Mouse (Mus musculus) embryo, embryonic 10 days (tissue): ENCODE results near the gene Nr1i2.
A peak's percentile ranks its signal among the peaks of the same experiment; 100 is the strongest.
"Not testable (repeated sequence)": the region's sequence is repeated elsewhere in the genome, so short reads cannot be mapped to it uniquely, and the experiment has no call there.

Experiments
- DNase-seq: peaks from one replicate; pipeline ENCODE4 v3.0.0-alpha.2; 2015; ENCODE audit warnings: low spot score

Gene Nr1i2

GRCm38 (mm10) chr16:38287357-38287756 is 7.3 kb downstream of the Nr1i2 start:
- DNase-seq, result no peak

DNA sequence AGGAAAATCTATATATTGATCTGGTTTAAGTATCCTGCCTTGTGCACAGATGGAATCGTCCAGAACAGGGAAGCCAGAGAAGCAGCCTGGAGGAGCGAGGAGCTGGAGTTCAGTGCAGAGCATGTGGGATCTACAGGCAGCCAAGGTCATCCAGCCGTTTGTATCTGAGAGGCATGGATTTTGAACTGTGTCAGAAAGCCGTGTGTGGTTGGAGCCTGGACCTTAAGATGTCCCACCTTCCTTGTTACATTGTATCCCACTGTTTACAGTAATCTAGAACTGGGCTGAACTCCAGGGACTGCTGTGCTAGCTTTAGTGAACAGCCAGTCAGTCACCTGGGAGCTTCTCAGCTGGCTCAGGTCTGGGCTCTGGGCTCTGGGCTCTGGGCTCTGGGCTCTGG is 8.1 kb downstream of the Nr1i2 start:
- DNase-seq, result no peak

- no peak for DNase-seq
These were observed 8.8 kb downstream of the Nr1i2 start for GRCm38 (mm10) chr16:38285801-38286200.

- DNase-seq, result peak; percentile 26
These were observed 11.3 kb downstream of the Nr1i2 start for GRCm38 (mm10) chr16:38283300-38283699.

- no peak for DNase-seq
These were observed 12.0 kb downstream of the Nr1i2 start for GRCm38 (mm10) chr16:38282559-38283160.

- no peak for DNase-seq
These were observed 13.7 kb downstream of the Nr1i2 start for GRCm38 (mm10) chr16:38280951-38281350.

- no peak for DNase-seq
These were observed 14.8 kb downstream of the Nr1i2 start for GRCm38 (mm10) chr16:38279794-38280193.

- no peak for DNase-seq
These were observed 19.9 kb downstream of the Nr1i2 start for GRCm38 (mm10) chr16:38274737-38275136.

- no peak for DNase-seq
These were observed 22.1 kb downstream of the Nr1i2 start for GRCm38 (mm10) chr16:38272483-38272882.

- DNase-seq, result no peak
These were observed 23.0 kb downstream of the Nr1i2 start for GRCm38 (mm10) chr16:38271601-38272000.

DNA sequence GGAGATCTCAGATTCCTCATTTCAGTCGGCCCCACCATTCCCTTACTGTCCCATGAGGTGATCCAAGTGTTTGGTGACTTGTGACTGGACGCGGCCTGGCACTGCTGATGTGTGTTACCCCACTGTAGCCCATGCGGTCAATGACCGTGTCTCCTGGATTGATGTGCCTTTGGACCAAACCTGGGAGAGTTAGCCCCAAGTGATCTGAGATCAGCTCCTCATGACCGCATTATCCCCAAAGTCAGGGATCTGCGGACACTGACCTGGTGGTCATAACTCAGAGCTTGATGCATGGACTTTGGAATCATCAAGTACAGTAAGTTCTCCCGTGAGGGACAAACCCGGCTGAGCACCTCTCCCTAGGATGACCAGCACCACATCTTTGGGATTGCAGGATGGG is 38.7 kb downstream of the Nr1i2 start:
- DNase-seq, result no peak

DNA sequence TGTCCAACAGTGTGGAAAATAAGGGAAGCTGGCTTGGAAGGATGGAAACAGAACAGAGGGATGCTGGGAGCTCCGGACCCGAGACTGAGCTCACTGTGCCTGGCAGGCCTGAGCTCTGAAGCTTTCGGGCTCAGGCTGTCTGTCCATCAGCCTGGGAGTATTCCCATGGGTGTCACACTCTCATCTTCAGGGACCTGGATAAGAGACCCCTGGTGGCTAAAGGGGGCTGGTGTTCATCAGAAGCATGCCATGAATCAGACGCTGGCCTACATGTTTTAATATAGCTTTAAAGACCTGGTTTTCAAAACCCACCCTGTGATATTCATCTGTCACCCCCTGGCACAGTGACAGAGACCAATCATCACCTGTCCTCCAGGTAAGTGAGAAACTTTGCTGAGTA is 39.5 kb downstream of the Nr1i2 start:
- no peak for DNase-seq

GRCm38 (mm10) chr16:38254001-38254400 is 40.6 kb downstream of the Nr1i2 start:
- no peak for DNase-seq

DNA sequence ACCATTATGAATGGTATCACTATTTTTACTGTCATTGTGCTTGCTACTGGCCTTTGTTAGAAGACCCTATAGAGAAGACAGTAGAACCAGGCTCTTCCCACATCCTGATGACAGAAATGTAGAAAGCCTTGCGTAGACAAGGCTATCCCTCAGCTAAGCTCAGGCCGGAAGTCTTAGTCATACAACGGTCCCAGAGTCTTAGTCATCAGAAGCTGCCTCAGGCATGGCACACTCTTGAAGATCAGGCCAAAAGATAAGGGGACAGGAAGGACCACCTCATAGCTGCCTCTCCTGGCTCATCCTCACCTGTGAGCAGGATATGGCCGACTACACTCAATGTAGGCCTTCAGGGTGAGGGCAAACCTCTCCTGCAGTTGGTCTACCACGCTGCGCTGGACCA is 44.2 kb downstream of the Nr1i2 start:
- no peak for DNase-seq

GRCm38 (mm10) chr16:38248331-38248961 is 46.2 kb downstream of the Nr1i2 start:
- DNase-seq, result peak; percentile 29

DNA sequence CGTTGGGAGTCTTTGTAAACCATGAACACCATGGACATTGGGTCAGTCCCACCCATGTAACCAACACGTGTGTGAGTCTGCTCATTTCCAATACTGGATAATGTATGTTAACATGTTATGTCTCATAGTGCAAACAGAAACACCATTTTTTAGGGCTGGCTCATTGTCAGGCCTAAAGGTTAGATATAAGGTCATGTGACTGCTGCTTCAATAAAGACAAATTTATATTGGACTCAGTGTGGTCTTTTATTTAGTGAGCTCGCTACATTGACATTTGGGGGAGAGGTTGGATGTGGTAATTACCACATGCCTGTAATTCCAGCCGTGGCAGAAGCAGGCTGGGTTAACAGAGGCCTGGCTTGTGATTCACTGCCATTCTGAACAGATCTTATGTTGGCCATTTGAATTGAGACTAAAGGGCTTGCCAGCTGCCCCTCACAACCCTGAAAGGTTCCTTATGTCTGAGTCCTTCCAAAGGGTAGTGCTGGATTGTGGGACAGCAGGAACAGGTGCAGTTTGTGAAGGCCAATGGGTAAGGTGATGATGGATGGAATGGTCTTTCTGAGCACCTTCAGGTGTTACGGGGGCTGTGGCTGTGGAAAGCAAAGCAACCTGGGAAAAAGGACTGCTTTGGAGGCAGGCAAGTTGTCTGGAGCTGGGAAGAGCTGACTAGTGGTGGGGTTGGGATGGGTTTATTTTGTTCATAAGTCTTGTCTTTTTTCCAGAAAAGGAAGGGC is 48.6 kb downstream of the Nr1i2 start:
- DNase-seq, result no peak

- DNase-seq, result no peak
These were observed 49.2 kb downstream of the Nr1i2 start for GRCm38 (mm10) chr16:38245379-38245778.

- DNase-seq, result no peak
These were observed 50.5 kb downstream of the Nr1i2 start for GRCm38 (mm10) chr16:38244111-38244510.

- no peak for DNase-seq
These were observed 54.5 kb downstream of the Nr1i2 start for GRCm38 (mm10) chr16:38240167-38240566.

DNA sequence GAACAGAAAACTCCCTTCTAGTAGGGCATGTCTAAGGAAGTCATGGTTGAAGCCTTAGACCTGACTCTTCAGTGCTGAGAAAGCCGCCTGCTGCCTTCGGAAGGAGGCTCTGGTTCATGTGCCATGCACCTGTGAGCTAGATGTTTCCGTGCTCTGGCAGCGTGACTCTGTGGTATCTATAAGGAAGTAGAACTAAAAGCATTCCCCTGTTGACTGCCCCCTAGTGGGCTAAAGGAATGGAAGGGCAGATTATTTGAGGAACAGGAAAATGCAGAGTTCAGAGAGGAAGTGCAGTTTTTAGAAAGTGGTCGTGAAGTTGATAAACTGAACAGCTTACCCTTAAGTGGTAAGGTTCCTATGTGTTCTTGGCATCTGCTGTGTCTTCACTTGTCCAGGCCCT is 54.9 kb downstream of the Nr1i2 start:
- DNase-seq, result peak; percentile 29

DNA sequence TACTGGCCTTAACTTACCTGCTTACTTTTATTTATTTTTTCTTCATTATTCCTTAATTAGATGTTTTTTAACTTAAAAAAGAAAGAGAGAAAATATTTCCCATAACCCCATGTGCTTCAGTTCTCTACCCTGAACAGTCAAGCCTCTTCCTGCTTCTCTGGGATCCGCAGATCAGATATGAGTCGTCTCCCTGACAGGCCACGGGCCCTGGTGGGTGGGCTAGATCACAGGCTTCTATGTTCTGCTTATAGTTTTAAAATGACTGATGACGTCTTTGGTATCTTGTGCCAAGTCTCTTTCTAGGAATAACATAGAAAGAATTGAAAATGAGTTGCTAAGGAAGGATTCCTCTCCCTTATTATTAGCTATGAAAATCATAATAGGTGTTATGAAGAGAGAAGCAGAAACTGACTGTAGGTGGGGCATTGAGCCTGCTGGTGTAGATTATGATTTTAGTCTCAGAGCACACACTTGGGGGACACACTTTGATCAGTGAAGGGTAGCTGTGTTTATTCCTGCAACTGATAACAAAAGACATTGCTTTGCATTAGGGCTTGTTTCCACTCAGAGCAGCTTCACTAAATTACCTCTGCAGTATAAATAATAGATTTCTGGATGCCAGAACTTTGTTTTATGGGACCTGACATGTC is 57.6 kb downstream of the Nr1i2 start:
- DNase-seq, result no peak

DNA sequence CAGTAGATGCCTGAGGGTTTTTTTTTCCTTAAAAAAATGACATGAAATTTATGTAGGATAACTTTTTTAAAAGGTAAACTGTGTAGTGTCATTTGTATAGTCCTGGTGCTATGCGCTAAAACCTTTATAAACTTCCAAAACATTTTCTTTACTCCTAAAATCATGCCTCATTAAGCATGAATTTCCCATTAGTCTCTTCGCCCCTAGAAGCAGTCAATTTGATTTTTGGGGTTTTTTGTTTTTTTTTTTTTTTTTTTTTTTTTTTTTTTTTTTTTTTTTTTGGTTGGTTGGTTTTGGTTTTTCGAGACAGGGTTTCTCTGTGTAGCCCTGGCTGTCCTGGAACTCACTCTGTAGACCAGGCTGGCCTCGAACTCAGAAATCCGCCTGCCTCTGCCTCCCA is 72.1 kb downstream of the Nr1i2 start:
- DNase-seq, result not testable (repeated sequence)

DNA sequence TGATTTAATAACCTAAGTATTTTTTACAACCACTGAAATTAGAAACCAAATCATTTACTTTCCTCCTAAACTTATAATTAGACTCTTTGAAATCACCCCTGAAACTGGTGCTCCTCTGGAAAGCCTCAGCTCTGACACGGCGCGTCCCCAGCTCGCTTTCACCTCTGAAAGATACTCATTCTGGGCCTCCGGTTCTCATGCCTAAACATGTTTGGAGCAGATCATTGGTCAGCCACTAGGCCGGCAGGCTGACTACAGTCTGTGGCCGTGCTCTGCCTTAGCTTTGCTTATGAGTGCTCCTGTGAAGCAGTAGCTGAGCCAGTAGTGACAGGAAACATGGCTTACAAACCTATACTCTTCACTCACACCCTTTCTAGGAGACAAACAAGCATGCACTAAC is 89.4 kb downstream of the Nr1i2 start:
- DNase-seq, result no peak
